Mouse (Mus musculus) megakaryocyte progenitor cell, adult 5-6 weeks (primary cell): Measurements from ENCODE around the gene Olfml1. TPM values are rescaled to one million over a fixed set of nuclear protein-coding genes. Genes with fewer than 3 reads are reported as not detected.
A peak's percentile ranks its signal among the peaks of the same experiment; 100 is the strongest.

Experiments
- ATAC-seq: replicated peaks from 2 replicates; pipeline ENCODE4 v1.8.0; 2016; ENCODE audit warnings: mild to moderate bottlenecking, moderate TSS enrichment, inconsistent platforms; ENCODE audit not compliant: poor library complexity
- total RNA-seq, 2 experiments: library from RNA; stranded (forward) in 1 of 2; stranded (reverse) in 1 of 2; fragments of 157-497, 149-512 nt in 1 of 2; fragments of 200-1000 nt in 1 of 2; gene quantifications; 2 replicates each; pipeline versions ENCODE4 v1.2.3 to v1.2.4; 2015 to 2017

The Olfml1 gene
- total RNA-seq (2015), result not detected in 2 replicates
- total RNA-seq (2017), result 0.41 TPM in 1 of 2 replicates, not detected in the other

DNA sequence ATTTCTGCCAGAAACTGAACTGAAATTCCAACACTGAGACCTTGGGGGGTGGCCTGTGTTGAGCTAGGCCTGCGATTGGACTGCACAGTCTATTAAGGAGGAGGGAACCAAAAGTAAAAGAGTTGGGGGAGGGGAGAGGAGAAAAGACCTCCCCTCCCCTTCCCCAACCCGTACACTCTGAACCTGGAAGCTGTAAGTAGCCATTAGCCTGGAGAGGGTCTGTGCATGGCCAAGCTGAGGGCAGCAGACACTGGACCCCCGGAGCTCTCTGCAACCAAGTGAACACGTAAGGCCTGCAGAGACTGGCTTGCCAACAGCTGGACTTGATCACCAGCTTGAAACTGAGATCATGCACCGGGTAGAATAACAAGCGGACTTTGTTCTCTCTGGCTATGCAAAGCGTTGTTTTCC, at the start of gene Olfml1:
Gene Olfml1, plus strand, starts transcription at position 186 of the 411 bp plus-strand sequence.
- no peak for ATAC-seq

DNA sequence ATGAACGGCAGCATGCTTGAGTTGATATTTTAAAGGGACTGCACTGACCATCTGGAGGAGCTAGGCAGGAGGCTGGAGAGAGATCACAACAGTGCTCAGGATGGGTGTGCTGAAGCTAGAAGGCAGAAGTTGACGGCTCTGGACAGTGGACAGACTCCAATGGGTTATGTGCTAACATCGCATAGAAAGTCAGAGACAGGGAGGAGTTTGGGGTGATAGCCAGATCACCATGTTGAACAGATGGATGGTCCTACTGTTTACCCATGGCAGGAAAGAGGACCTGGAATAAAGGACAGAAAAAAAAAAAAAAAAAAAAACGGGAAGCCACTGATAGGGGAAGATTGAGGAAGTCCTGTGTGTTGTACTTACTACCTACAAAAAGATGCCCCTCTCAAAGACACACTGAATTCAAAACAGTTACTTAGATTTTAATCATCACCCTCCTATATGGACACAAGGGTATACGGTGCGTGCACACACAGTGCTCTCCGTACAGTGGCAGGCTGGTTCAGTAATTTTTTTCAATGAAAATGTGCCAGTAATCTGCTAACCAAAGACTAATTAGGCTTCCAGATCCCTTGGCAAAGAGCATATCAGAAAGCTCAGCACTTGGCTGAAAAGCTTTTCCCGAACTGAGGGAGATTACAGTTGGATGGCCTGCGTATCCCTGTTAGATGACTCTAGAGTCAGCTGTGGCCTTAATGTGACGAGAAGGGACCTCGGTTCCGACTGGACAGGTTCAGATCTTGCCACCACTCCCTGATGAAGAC, 47.8 kb upstream of the Olfml1 start:
- ATAC-seq, result no peak

DNA sequence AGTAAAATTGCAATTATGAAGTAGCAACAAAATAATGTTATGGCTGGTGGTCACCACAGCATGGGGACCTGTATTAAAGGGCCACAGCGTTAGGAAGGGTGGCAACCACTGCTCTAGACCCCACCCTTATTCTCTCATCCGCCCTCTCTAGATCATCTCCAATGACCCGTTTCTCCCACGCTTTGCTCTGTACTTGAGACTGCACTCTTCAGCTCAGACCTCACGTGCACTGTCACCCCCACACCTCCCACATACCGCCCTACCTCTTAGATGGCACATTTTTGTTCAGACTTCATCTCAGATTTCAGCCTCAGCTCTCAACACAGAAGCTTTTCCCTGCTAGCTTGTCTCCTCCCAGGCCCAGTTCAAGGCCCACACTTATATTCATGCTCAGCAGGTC, 45.8 kb upstream of the Olfml1 start:
- ATAC-seq, result no peak

DNA sequence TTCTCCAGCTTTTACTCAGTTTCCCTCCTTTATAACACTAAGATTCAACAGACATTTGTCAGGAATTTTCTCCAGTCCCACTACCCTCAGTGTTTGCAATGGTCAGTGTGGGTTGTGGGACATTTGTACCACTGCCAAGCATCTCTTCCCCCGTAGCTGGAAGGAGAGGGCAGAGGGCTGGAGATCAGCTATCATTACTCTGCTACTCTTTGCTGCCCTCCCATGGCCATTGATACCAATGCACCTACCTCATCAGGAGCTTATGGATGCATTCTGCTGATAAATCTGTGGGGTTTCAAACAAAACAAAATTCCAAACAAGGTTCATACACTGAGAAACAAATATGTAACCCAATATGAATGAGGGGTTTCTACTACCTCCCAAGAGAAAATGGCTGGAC, 40.9 kb upstream of the Olfml1 start:
- peak; percentile 89 for ATAC-seq

DNA sequence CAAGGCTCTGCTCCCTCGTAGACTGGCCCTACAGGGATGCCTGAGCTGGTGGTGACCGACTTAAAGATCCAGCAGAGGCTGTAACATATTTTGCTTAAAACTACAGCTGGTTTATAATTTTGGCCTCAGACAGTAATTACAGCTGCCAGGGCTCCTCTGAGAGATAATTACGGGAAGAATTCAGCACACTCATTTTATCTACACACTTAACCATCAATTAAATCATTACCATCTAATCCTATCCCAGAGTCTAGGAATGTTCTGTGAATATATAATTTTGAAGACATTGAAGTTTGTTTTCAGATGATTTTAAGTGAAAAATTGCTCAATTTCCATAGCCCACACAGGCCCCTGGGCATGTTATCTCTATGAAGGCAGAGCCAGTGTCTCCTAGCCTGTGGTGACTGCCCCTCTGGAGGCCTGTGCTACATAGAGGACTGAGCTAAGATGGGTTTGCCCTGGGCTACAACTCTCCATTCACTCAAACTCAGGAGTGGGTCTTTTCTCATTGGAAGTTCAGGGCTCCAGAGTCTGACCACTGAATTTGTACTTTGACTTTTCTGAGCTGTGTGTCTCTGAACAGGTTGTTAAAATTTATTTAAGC, 39.0 kb upstream of the Olfml1 start:
- no peak for ATAC-seq

DNA sequence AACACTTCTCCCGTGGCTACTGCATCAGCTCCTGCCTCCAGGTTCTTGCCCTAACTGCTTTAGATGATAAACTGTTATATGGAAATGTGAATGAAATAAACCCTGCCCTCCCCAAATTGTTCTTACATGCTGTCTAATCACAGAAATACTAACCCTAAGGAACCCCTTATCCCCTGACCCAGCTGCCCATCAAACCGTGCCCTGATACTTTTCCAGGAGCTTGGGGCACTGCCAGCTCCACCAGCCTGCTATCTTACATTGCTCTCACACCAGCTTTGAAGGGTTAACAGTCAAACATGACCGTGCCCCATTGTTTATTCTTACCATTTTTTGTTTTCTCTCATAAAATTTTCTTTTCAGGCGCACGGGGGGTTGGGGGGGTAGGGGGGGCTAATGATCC, 37.9 kb upstream of the Olfml1 start:
- ATAC-seq, result peak; percentile 68

DNA sequence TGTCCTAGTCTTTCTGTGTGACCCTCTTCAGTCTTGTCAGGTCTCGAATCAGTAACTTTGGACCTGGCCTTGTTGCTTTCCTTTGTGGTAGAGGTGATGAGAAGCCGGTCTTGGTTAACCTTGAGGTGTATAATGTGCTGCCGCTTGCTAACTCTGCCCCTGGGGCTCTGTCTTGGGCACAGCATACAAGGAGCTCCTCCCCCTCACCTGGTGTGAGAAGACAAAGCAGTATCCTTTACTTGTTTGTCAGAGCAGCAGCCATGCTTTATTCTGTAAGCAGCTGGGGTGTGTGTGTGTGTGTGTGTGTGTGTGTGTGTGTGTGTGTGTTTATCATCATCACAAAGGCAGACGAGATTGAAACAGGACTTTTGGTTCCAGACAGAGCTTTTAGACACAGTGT, 31.9 kb upstream of the Olfml1 start:
- ATAC-seq, result no peak

DNA sequence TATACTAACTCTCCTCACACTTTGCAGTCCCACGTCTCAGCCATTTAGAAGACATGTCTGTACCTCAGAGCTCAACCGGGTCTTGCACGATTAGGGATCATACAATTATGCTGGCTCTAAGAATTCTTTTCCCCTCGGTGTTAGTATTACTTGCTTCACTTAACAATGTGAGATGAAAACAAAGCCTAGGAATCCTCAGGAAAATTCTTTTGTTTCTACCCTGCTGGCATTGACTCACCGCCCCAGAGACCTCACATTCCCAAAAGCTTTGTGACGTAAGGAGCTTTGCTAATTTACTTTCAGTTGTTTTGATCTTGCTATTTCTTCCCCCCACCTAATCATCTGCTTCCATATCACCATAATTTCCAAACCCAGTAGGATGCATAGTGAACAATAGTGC, 30.7 kb upstream of the Olfml1 start:
- no peak for ATAC-seq

DNA sequence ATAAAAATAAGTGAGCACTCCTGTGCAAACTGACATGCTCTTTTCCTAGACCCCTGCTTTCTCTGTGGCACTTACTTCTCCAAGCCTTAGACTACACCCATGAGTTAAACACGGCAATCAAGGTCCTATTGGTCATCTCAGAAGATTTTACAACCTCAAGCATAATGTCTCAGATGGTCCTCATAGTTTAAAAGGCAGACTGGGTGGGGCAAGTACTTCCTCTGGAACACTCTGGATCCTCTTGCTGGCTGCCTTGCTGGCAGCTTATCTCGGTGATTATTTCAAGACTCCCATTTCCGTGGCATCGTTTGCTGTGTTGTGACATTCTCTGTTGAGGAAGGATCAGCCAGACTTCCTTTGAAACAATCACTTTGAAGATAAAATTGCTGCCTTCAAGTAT, 27.2 kb upstream of the Olfml1 start:
- no peak for ATAC-seq

DNA sequence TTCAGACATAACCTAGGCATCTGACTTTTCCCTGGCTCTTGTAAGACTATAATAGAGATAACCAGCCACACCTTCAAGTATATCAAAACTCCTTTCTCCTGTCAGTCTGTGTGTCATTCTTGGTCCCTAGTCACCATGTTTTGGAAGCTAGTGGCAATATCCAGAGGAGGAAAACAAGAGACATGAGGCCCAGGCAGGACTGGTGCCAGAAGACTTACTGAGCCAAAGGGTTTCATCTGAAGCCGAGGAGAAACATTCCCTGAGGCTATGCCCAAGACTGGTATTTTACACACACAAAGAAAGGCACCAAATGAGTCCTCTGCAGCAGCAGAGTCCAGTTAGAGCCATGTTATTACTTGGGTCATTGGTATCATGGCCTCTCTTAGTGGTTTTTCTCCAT, 22.2 kb upstream of the Olfml1 start:
- no peak for ATAC-seq

DNA sequence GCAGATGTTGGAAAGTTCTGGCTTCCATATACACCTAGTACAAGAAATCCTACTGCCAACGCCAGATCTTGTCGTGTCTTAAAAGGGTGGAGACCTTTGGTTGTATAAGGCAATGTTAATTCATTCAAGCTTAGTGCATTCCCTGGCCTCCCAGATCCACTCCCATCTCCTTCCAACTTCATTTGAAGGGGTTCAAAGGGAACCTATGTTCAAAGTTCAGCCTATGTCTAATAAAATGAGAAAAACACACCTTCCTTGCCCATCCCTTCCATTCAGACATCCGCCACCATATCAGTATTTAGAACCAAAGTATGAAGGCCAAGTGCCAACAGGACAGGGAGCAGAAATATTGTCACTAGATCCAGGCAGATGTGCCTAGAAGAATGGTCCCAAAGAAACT, 19.4 kb upstream of the Olfml1 start:
- no peak for ATAC-seq

DNA sequence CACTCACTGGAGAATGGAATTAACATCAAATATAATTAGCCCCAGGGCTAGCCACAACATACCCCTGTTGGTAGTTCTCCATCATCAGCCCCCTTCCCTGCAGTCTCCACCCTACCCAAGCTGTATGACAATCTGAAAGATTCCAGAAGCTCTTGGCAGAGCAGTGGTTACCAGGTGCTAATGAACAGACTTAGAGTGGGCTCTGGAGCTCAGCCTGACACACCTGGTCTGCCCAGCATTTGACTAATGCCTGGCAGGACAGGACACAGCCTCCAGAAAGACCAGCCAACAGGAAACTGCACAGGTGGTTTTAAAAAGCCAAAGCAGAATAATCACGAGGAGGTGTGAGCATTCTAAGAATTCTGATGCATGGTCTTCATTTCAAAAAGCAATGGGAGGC, 13.8 kb upstream of the Olfml1 start:
- no peak for ATAC-seq

DNA sequence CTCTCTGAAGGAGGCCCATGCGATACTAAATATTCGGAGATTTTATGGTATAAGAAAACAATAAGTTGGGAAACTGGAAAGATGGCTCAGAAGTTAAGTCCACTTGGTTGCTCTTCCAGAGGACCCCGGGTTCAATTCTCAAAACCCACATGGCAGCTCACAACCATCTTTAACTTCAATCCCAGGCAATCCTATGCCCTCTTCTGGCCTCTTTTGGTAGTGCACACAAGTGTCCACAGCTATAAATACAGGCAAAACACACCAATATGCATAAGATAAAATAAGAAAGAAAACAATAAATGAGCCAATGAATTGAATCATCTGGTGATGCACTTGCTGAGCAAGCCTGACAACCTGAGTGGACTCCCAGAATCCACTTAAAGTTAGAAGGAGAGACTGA, 11.3 kb upstream of the Olfml1 start:
- ATAC-seq, result peak; percentile 72

DNA sequence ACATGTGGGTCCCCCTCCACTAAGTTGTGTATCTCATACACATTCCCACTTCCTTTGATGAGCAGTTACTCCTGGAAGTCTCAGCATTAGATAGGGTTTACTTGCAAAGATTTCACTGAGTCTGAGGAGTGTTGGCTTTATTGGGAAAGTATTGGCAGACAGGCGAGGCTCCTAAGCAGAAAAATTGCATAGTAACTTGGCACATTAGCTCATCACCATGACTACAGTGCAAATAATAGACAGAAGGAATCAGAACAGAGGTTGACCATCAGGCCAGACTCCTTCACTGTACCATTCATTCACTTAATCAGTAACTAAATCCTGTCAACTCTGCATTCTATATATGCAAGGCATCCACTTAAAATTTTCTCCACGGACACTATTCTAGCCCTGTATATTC, 6.6 kb upstream of the Olfml1 start:
- ATAC-seq, result no peak

DNA sequence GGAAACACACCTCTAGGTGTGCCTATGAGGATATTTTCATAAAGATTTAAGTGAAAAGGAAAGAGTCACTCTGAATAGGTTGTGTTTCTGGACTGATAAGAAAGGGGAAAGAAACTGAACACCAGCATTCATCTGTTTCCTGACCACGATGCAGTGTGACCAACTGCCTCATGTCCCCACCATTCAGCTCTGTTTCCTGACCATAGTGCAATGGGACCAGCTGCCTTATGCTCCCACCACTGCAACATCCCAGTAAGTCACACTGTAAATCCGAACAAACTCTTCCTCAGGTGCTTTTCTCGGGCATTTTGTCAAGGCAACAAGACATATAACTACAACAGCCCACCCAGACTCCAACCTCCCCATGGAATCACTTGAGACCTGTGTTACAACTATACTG, 5.7 kb upstream of the Olfml1 start:
- peak; percentile 86 for ATAC-seq

DNA sequence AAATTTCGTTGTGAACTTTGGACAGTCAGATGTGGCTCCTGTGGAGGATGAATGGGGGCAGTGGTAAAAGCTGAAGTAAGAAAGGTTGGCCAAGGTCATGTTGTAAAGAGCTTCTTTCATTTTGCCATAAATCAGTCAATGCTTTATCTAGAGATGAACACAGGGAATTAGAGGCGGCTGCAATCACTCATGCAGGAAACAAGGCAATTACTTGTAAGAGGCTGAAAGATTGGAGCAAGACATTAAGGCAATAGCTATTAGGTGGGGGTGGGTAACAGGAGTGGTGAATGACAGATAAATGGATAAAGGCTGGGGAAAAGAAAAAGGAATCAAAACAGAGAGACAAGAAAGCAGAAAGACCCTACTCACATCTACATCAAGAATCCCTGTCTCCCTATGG, 3.5 kb upstream of the Olfml1 start:
- no peak for ATAC-seq

DNA sequence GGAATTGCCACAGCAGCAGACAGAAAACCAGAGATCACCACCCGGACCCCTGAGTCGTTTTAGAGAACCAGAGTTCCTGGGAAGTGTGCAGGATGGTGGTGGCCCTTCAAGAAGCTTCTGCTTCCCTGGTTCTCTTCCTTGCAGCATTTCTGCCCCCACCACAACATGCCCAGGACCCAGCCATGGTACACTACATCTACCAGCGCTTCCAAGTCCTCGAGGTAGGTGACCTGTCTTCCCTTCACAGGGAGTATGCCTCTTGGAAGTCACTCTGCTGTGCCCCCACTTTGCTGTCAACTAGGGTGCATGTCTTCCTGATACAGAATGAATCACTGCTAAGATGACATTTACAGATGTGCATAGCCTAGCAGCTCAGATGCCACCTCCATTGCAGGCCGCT, 428 bp downstream of the Olfml1 start:
- no peak for ATAC-seq

DNA sequence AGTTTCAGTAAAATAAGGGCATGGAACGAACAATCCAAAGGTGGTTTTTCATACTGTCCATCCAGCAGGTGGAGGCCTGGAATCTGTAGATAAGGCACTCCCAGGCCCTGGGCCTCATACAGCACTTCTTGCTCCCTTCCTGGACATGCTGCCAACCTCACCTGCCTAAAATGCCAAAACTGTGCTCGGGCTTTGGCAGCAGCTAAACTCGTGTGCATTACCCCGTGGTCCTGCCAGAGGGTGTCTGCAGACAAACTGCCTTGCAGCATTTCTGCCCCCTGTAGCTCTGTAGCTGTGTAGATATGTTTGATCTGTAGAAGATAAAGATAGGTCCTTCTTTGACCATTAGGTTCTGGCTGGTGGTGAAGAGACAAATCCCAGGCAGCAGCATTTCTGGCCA, 1.7 kb downstream of the Olfml1 start:
- 0 out of 2 replicates have a peak, but pooled peaks have one; percentile 4 for ATAC-seq

DNA sequence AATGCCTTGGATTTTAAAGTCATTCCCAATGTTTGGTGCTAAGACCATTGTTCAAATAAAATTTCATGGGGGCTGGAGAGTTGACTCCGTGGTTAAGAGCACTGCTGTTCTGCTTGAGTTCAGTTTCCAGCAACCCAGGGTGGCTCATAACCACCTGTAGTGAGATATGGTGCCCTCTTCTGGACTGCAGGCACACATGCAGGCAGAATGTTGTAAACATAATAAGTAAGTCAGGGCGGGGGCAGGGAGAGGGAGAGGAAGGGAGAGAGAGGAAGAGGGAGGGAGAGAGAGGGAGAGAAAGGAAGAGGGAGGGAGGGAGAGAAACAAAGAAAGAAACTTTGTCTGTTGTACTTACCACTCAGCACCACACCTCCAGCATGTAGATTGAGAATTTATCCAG, 6.6 kb downstream of the Olfml1 start:
- peak; percentile 84 for ATAC-seq

DNA sequence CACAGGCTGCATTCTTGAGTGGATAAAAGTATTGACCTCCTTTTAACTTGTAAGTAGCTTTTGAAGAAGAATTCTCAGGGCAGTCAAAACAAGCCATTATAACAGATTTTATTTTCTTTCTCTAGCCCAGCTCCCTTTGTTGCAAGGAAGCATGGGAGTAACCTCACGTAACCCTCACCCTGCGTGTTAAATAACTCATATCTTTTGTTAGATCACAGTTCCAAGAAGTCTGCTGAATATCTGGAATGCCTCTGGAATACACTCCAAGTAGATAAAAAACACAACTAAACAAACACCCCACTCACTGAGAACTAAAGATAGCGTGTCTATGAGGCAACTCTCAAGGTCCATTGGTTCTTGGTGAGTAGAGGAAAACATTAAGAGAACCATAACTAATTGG, 7.0 kb downstream of the Olfml1 start:
- no peak for ATAC-seq

DNA sequence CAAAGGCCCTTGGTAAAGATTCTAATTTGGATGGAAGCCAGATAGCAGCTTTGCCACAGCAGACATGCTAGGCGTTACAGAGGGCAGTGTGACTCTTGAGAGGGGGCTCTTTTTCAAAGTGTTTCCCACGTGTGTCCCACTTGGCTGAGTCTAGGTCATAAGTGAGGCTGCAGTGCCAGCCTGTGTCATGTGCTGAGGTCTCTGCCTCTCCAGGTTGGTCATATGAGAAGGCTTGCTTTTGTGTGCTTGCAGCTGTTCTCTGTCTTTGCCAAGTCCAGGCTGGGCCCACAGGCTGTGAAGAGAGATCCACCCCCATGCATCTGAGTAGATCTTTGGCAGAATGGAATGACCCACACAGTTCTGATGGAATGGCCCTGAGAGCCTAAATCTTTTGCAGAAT, 25.4 kb downstream of the Olfml1 start:
- no peak for ATAC-seq

DNA sequence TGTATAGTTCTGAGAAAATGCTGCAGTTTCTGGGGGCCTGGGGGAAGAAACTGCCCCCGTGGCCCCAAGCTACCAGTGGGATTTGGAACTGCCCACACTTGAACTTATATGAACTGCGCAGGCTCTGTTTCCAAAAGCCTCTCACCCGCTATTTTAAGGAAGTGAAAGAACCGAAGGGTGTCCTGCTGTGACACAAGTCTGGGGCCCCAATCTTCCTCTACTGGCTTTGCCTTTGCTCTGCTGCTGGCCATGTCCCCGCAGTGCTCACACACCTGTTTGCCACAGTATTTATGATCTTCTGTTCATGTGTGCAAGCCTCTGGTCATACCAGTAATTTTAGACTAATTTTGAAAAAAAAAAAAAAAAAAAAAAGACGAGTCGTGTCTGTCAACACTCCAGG, 26.7 kb downstream of the Olfml1 start:
- peak; percentile 62 for ATAC-seq
